Mouse (Mus musculus) forebrain, embryonic 12.5 days (tissue): ENCODE data around the gene Ssxb2. TPM values are rescaled to one million over a fixed set of nuclear protein-coding genes. Genes with fewer than 3 reads are reported as not detected.
"Not testable (repeated sequence)": the region's sequence is repeated elsewhere in the genome, so short reads cannot be mapped to it uniquely, and the experiment has no call there.

Experiments
- ATAC-seq: fragments of 200-750 bp; cut with Nextera tagmentation; 2 replicates; pipeline ENCODE4 v1.8.0; 2017; ENCODE audit warnings: moderate TSS enrichment; ENCODE audit not compliant: low FRiP score
- H3K27ac ChIP-seq: fragments of 300-500 bp; sonication (generic); 2 replicates; pipeline ENCODE4 v1.5.1; 2016; ENCODE audit warnings: mild to moderate bottlenecking
- H3K27me3 ChIP-seq: fragments of 300-500 bp; sonication (generic); 2 replicates; pipeline ENCODE4 v1.6.1; 2016; ENCODE audit warnings: mild to moderate bottlenecking
- H3K36me3 ChIP-seq: fragments of 300-500 bp; sonication (generic); replicated peaks from 2 replicates; pipeline ENCODE4 v1.6.1; 2016; ENCODE audit warnings: mild to moderate bottlenecking
- H3K4me1 ChIP-seq: fragments of 300-500 bp; sonication (generic); 2 replicates; pipeline ENCODE4 v1.6.1; 2016
- H3K4me2 ChIP-seq: fragments of 300-500 bp; sonication (generic); 2 replicates; pipeline ENCODE4 v1.6.1; 2016; ENCODE audit warnings: mild to moderate bottlenecking, moderate library complexity
- H3K4me3 ChIP-seq: fragments of 300-500 bp; sonication (generic); replicated peaks from 2 replicates; pipeline ENCODE4 v1.5.1; 2016; ENCODE audit warnings: mild to moderate bottlenecking
- H3K9ac ChIP-seq: fragments of 300-500 bp; sonication (generic); 2 replicates; pipeline ENCODE4 v1.6.1; 2016; ENCODE audit warnings: mild to moderate bottlenecking
- H3K9me3 ChIP-seq: fragments of 300-500 bp; sonication (generic); 2 replicates; pipeline ENCODE4 v1.6.1; 2016
- WGBS: fragments of 180-500 bp; shearing (Covaris S2); methylation state at CpG from one replicate; pipeline ENCODE4 v1.1.7; 2016; 5-methylcytosine and 5-hydroxymethylcytosine counted together
- polyA plus RNA-seq: library from polyadenylated mRNA; unstranded; fragments of >200 nt; fragmentation: Nextera tagmentation; extraction: Ambion mirVana; gene quantifications from 2 replicates; pipeline ENCODE4 v1.2.1, GENCODE M21; 2016

The Ssxb2 gene
- polyA plus RNA-seq: not detected in 2 replicates

GRCm38 (mm10) chrX:8461626-8462025, at the start of gene Ssxb2:
Gene Ssxb2 (minus strand): TSS chrX:8461726.
- H3K27me3 ChIP-seq, H3K9me3 ChIP-seq, H3K4me3 ChIP-seq, H3K9ac ChIP-seq, H3K27ac ChIP-seq, H3K4me1 ChIP-seq, ATAC-seq, H3K4me2 ChIP-seq, H3K36me3 ChIP-seq: not testable (repeated sequence)
- WGBS: 83% methylated on average over 2 of the region's 2 CpGs

GRCm38 (mm10) chrX:8413005-8413404, 48.5 kb downstream of the Ssxb2 start, which contains the start of gene Ssxb1:
Gene Ssxb1 (plus strand): TSS chrX:8413305.
- WGBS: 24% methylated on average over 1 of the region's 1 CpGs
- not testable (repeated sequence) for H3K27ac ChIP-seq, ATAC-seq, H3K9me3 ChIP-seq, H3K4me1 ChIP-seq, H3K4me2 ChIP-seq, H3K9ac ChIP-seq, H3K36me3 ChIP-seq, H3K27me3 ChIP-seq, H3K4me3 ChIP-seq

Other genes with a start within 250 kb of the Ssxb2 start
- 42.6 and 44.8 TPM in 2 replicates for gene Ftsj1, start 209.3 kb downstream of the Ssxb2 start, polyA plus RNA-seq
- 3.3 and 3.9 TPM in 2 replicates for gene Slc38a5, start 190.6 kb downstream of the Ssxb2 start, polyA plus RNA-seq
- gene Ssxb10, start 134.3 kb downstream of the Ssxb2 start, polyA plus RNA-seq: not detected in 2 replicates
- not detected in 2 replicates for gene Ssxb9, start 94.7 kb downstream of the Ssxb2 start, polyA plus RNA-seq
- gene Ssxb1, start 48.4 kb downstream of the Ssxb2 start, polyA plus RNA-seq: not detected in 2 replicates
- not detected in 2 replicates for gene Gm14459, start 63.2 kb upstream of the Ssxb2 start, polyA plus RNA-seq
- gene Ssxb6, start 86.5 kb upstream of the Ssxb2 start, polyA plus RNA-seq: not detected in 2 replicates
- not detected in 2 replicates for gene Ssxb3, start 130.1 kb upstream of the Ssxb2 start, polyA plus RNA-seq
- not detected in 2 replicates for gene Ssxb8, start 229.1 kb upstream of the Ssxb2 start, polyA plus RNA-seq